Mouse (Mus musculus): ENCODE measurements around the gene Chtop. TPM values are rescaled to one million over a fixed set of nuclear protein-coding genes. Genes with fewer than 3 reads are reported as not detected.

Gene Chtop
- polyA plus RNA-seq, 1 experiment from 2014 or later, result 151 TPM

Other genes with a start within 250 kb of the Chtop start
- gene Dennd4b, start 244.3 kb downstream of the Chtop start, polyA plus RNA-seq (2014; fragmentation: Nextera tagmentation; extraction: Ambion mirVana), result 6.8 and 7.0 TPM in 2 replicates
- gene Gatad2b, start 216.3 kb downstream of the Chtop start, polyA plus RNA-seq (2014; fragmentation: Nextera tagmentation; extraction: Ambion mirVana), result 12.9 and 14.3 TPM in 2 replicates
- 13.6 and 14.2 TPM in 2 replicates for gene Slc27a3, start 119.6 kb downstream of the Chtop start, polyA plus RNA-seq (2014; fragmentation: Nextera tagmentation; extraction: Ambion mirVana)
- 50.5 and 55.3 TPM in 2 replicates for gene Ints3, start 75.9 kb downstream of the Chtop start, polyA plus RNA-seq (2014; fragmentation: Nextera tagmentation; extraction: Ambion mirVana)
- 2.0 and 2.8 TPM in 2 replicates for gene Npr1, start 43.6 kb downstream of the Chtop start, polyA plus RNA-seq (2014; fragmentation: Nextera tagmentation; extraction: Ambion mirVana)
- gene Ilf2, start 33.4 kb downstream of the Chtop start, polyA plus RNA-seq (2014; fragmentation: Nextera tagmentation; extraction: Ambion mirVana), result 365 and 366 TPM in 2 replicates
- 66.3 and 68.3 TPM in 2 replicates for gene Snapin, start 18.5 kb downstream of the Chtop start, polyA plus RNA-seq (2014; fragmentation: Nextera tagmentation; extraction: Ambion mirVana)
- 5.6 and 6.5 TPM in 2 replicates for gene S100a1, start 4.9 kb upstream of the Chtop start, polyA plus RNA-seq (2014; fragmentation: Nextera tagmentation; extraction: Ambion mirVana)
- gene S100a13, start 4.9 kb upstream of the Chtop start, polyA plus RNA-seq (2014; fragmentation: Nextera tagmentation; extraction: Ambion mirVana), result 10.3 and 12.0 TPM in 2 replicates
- gene S100a14, start 17.4 kb upstream of the Chtop start, polyA plus RNA-seq (2014; fragmentation: Nextera tagmentation; extraction: Ambion mirVana), result not detected in 2 replicates
- gene S100a16, start 27.8 kb upstream of the Chtop start, polyA plus RNA-seq (2014; fragmentation: Nextera tagmentation; extraction: Ambion mirVana), result 28.8 and 30.8 TPM in 2 replicates
- gene S100a3, start 51.1 kb upstream of the Chtop start, polyA plus RNA-seq (2014; fragmentation: Nextera tagmentation; extraction: Ambion mirVana), result not detected in 2 replicates
- gene S100a2, start 80.7 kb upstream of the Chtop start, polyA plus RNA-seq (2014; fragmentation: Nextera tagmentation; extraction: Ambion mirVana), result not detected in 2 replicates
- gene Gm42674, start 92.4 kb upstream of the Chtop start, polyA plus RNA-seq (2014; fragmentation: Nextera tagmentation; extraction: Ambion mirVana), result not detected in 2 replicates
- 0.69 and 1.9 TPM in 2 replicates for gene S100a4, start 94.3 kb upstream of the Chtop start, polyA plus RNA-seq (2014; fragmentation: Nextera tagmentation; extraction: Ambion mirVana)
- gene S100a5, start 99.0 kb upstream of the Chtop start, polyA plus RNA-seq (2014; fragmentation: Nextera tagmentation; extraction: Ambion mirVana), result not detected in 2 replicates
- 24.3 and 27.0 TPM in 2 replicates for gene S100a6, start 103.4 kb upstream of the Chtop start, polyA plus RNA-seq (2014; fragmentation: Nextera tagmentation; extraction: Ambion mirVana)
- not detected in 2 replicates for gene S100a7a, start 144.5 kb upstream of the Chtop start, polyA plus RNA-seq (2014; fragmentation: Nextera tagmentation; extraction: Ambion mirVana)
- 3.6 and 6.9 TPM in 2 replicates for gene S100a8, start 159.5 kb upstream of the Chtop start, polyA plus RNA-seq (2014; fragmentation: Nextera tagmentation; extraction: Ambion mirVana)
- 1.6 and 2.9 TPM in 2 replicates for gene S100a9, start 186.2 kb upstream of the Chtop start, polyA plus RNA-seq (2014; fragmentation: Nextera tagmentation; extraction: Ambion mirVana)
- not detected in 2 replicates for gene Pglyrp4, start 217.4 kb upstream of the Chtop start, polyA plus RNA-seq (2014; fragmentation: Nextera tagmentation; extraction: Ambion mirVana)